Mouse (Mus musculus) embryonic fibroblast, embryonic 13.5 days (primary cell): ENCODE data around the gene Rgcc. TPM values are rescaled to one million over a fixed set of nuclear protein-coding genes. Genes with fewer than 3 reads are reported as not detected.

Experiments
- H3K27ac ChIP-seq: 2 replicates; pipeline ENCODE4 v1.5.1; 2012; ENCODE audit warnings: low read length, control low read depth, inconsistent platforms; ENCODE audit not compliant: insufficient read depth
- H3K4me1 ChIP-seq: 2 replicates; pipeline ENCODE4 v1.6.1; 2011; ENCODE audit warnings: low read length; ENCODE audit not compliant: control insufficient read depth, insufficient read depth
- H3K4me3 ChIP-seq: 2 replicates; pipeline ENCODE4 v1.5.1; 2011; ENCODE audit warnings: mild to moderate bottlenecking, control low read depth, low read length; ENCODE audit not compliant: insufficient read depth
- CTCF ChIP-seq: IDR thresholded peaks from 2 replicates; pipeline ENCODE4 v1.5.1; 2011; ENCODE audit warnings: mild to moderate bottlenecking, control low read depth, low read length, moderate library complexity, borderline replicate concordance; ENCODE audit not compliant: insufficient read depth
- POLR2A ChIP-seq: IDR thresholded peaks from 2 replicates; pipeline ENCODE4 v1.6.1; 2011; ENCODE audit warnings: low read depth, mild to moderate bottlenecking, control low read depth, low read length, moderate library complexity
- polyA plus RNA-seq: library from polyadenylated mRNA; stranded (reverse); fragments of >200 nt; gene quantifications from 2 replicates; pipeline ENCODE4 v1.2.4, GENCODE M21; 2011; ENCODE audit warnings: low read depth; ENCODE audit not compliant: missing spikeins, insufficient read length

Gene Rgcc
- polyA plus RNA-seq, 1 experiment = 7.1 TPM

DNA sequence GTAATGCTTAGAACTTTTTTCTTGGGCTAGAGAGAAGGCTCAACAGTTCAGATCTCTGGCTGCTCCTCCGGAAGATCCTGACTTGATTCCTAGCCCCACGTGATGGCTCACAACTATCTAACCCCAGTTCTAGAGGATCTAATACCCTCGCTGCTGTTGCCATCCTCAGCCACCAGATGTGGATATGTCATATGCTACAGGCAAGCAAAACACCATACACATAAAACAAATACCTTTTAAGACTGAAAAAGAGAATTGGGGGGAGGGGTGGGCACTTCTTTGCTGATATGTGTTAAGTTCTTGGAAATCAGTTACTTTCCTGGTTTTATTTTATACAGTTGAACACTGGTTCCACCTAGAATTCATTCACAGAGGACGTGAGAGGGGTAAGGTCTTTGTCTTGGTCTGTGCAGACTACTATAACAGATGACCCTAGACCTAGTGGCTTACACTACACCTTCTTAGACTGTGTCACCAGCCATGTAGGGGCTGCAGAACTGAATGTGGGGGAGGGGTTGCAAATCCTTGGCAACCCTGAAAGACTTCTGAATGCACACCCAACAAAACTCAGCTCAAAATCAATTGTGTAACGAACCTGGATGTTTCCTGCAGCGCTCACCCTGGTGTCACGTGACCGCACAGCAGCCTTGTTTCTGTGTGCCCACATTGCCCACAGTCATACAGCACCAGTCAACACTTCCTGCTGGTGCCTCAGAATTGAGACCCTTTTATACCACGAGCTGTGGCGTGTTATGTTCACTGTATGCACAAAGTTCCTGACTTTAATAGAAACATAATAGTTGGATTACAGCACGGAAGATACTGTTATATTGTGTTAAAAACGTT, 58.2 kb downstream of the Rgcc start:
- TF ChIP-seq POLR2A (no peak), CTCF (no peak)
- Histone ChIP-seq H3K4me1 (no peaks in the 10 kb centered on the region), H3K27ac (no peak overlapping the region), H3K4me3 (no peak overlapping the region)

- Histone ChIP-seq H3K27ac (no peak overlapping the region), H3K4me3 (no peak overlapping the region), H3K4me1 (no peaks in the 10 kb centered on the region)
- TF ChIP-seq POLR2A = no peak
- TF ChIP-seq CTCF = no peak
Observed at GRCm38 (mm10) chr14:79242386-79242720, 59.1 kb downstream of the Rgcc start.

DNA sequence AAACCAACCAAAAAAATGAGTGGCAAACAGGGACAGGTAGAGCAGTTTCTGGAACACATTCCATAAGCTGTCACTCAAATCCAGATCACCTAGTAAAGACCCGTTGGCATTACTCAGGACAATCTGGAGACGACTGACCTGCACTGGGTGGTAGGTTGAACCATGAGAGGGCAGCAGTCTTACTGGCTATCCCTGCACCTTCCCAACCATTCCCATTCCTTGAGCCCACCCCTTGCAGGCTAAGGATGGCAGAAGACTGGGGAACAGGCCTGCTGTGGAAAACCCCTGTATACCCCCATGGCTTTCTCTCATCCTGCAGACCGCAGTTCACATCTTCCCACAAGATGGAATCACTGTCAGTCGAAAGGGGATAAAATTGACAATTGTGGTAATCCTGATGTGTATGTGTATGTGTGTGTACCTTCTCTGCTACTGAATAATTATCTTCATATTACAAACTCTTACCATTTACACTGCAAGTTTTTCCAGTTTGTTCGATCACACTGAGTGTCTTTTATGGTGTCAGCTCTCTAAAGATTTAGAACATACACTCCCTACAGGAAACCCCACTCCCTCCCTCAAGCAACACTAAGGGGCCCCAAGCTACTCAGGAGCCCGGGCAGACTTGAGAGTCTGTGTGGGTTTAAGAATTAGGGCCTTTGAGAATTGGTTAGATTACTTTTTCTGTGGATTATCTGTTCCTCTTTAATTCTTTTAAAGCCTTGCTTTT, 59.6 kb downstream of the Rgcc start:
- H3K4me3 ChIP-seq = no peak overlapping the region
- no peak overlapping the region for H3K27ac ChIP-seq
- H3K4me1 ChIP-seq = no peaks in the 10 kb centered on the region
- TF ChIP-seq POLR2A = no peak
- TF ChIP-seq CTCF = no peak

GRCm38 (mm10) chr14:79241057-79241570, 60.3 kb downstream of the Rgcc start:
- Histone ChIP-seq H3K27ac (no peak overlapping the region), H3K4me3 (no peak overlapping the region), H3K4me1 (no peaks in the 10 kb centered on the region)
- TF ChIP-seq POLR2A (no peak), CTCF (no peak)

DNA sequence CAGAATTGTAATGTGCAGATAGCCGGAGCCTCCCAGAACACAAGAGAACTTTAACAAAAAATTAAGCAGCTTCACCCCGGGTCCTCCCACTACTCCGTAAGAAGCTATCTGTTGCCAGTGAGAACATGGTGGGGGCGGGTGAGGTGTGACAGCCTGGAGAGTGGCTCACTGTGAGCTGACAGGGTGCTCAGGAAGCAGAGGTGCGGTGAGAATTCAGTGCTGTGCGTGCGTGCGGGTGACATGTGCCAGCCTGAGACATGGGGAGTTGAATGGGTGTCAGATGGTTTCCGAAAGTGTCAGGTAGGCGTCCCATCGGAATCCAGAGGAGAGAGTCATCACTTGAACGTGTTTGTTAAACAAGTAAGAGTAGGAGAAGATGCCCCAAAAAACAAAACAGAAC, 62.0 kb downstream of the Rgcc start:
- H3K4me3 ChIP-seq = no peak overlapping the region
- no peak overlapping the region for H3K27ac ChIP-seq
- H3K4me1 ChIP-seq = no peaks in the 10 kb centered on the region
- TF ChIP-seq CTCF = no peak
- TF ChIP-seq POLR2A = no peak

Other genes starting within 250 kb of the Rgcc start
- gene Zfp957, start 54.3 kb downstream of the Rgcc start, polyA plus RNA-seq = not detected in 2 replicates
- 19.8 and 20.5 TPM in 2 replicates for gene Naa16, start 89.1 kb upstream of the Rgcc start, polyA plus RNA-seq
- gene Mtrf1, start 96.1 kb upstream of the Rgcc start, polyA plus RNA-seq = 4.5 and 7.9 TPM in 2 replicates
- gene Kbtbd7, start 124.9 kb upstream of the Rgcc start, polyA plus RNA-seq = 4.3 and 6.4 TPM in 2 replicates
- 0.62 and 1.7 TPM in 2 replicates for gene Kbtbd6, start 150.2 kb upstream of the Rgcc start, polyA plus RNA-seq
- 27.8 and 31.1 TPM in 2 replicates for gene Elf1, start 179.5 kb upstream of the Rgcc start, polyA plus RNA-seq
- 43.9 and 54.1 TPM in 2 replicates for gene Wbp4, start 179.9 kb upstream of the Rgcc start, polyA plus RNA-seq